Mouse (Mus musculus): ENCODE data around the gene Jakmip3. TPM values are rescaled to one million over a fixed set of nuclear protein-coding genes. Genes with fewer than 3 reads are reported as not detected.

Gene Jakmip3
- polyA plus RNA-seq, 1 experiment from 2014 or later = 0.09 TPM

GRCm38 (mm10) chr7:138913616-138914015 is 26.9 kb upstream of the Jakmip3 start:
- no peak for ATAC-seq (ENCODE audit: insufficient number of reproducible peaks, low FRiP score)
- Histone ChIP-seq H3K27ac (ENCODE audit: poor library complexity, severe bottlenecking) (no peak overlapping the region), H3K36me3 (no peaks in the 10 kb centered on the region), H3K27me3 (replicated peaks) (no peaks in the 10 kb centered on the region), H3K4me1 (replicated peaks) (peaks cover 10% of the 10 kb centered on the region), H3K9ac (no peak overlapping the region), H3K4me2 (no peak overlapping the region), H3K4me3 (no peak overlapping the region), H3K9me3 (replicated peaks) (no peaks in the 10 kb centered on the region)
- 78% methylated on average over 3 of the region's 3 CpGs for WGBS

DNA sequence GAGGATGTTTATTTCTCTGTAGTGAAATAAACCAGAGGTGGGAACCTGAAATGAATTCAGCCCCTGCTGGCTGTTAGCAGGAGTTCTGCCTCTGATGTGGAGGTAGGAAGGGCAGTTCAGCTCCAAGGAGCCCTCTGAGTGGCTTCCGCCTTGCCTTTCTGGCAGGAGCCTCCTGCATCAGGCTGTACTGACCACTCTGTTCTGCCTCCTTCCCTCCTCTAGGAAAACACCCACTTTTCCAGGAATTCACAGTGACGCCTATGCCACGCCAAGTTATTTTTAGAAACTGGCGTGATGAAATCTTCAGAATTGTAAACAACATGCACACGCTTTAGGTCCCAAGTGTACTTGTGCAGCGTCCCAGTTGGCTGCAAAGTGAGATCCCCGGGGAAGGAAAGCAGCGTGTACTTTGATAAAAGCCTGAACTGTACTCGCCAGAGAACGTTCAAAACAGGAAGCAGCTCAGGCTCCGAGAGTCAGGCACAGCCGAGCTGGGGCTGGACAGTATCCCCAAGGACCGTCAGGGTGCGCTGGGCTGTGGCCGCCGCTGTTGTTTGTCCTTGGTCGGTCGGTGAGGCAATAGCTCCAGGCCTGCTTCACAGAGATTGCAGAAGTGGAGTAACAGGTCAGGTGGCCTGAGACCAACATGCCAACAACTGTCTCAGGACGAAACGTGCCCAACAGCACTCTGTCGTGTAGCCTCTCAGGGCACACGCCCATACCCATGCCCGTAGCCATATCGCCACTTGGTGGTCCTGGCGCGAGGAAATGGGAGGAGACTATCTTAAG is 21.2 kb upstream of the Jakmip3 start:
- H3K36me3 ChIP-seq = no peaks in the 10 kb centered on the region

GRCm38 (mm10) chr7:138921611-138922010 is 18.9 kb upstream of the Jakmip3 start:
- Histone ChIP-seq H3K9ac (no peak overlapping the region), H3K4me3 (no peak overlapping the region), H3K27ac (ENCODE audit: poor library complexity, severe bottlenecking) (no peak overlapping the region), H3K36me3 (no peaks in the 10 kb centered on the region), H3K9me3 (replicated peaks) (no peaks in the 10 kb centered on the region), H3K4me1 (replicated peaks) (peaks cover 7% of the 10 kb centered on the region), H3K27me3 (replicated peaks) (0 out of 2 replicates have a peak, but pooled peaks cover 5% of the 10 kb centered on the region), H3K4me2 (no peak overlapping the region)
- 92% methylated on average over 8 of the region's 8 CpGs for WGBS
- ATAC-seq (ENCODE audit: insufficient number of reproducible peaks, low FRiP score) = no peak

More for the DNA sequence above, 21.2 kb upstream of the Jakmip3 start:
- Histone ChIP-seq H3K9ac (peak overlapping the region; percentile 62), H3K27ac (ENCODE audit: poor library complexity, severe bottlenecking) (peak overlapping the region; percentile 89), H3K4me2 (peak overlapping the region; percentile 76), H3K4me3 (peak overlapping the region; percentile 45), H3K4me1 (replicated peaks) (peaks cover 7% of the 10 kb centered on the region), H3K9me3 (replicated peaks) (no peaks in the 10 kb centered on the region), H3K27me3 (replicated peaks) (no peaks in the 10 kb centered on the region)
- ATAC-seq (ENCODE audit: insufficient number of reproducible peaks, low FRiP score) = peak; percentile 89
- WGBS = under 1% methylated on average over 26 of the region's 26 CpGs

- H3K4me1 ChIP-seq (replicated peaks) = peaks cover 6% of the 10 kb centered on the region
- 0 out of 2 replicates have a peak, but pooled peaks cover 5% of the 10 kb centered on the region for H3K27me3 ChIP-seq (replicated peaks)
- H3K9me3 ChIP-seq (replicated peaks) = no peaks in the 10 kb centered on the region
- H3K4me3 ChIP-seq = no peak overlapping the region
- H3K36me3 ChIP-seq = no peaks in the 10 kb centered on the region
- 16% methylated on average over 3 of the region's 3 CpGs for WGBS
- no peak overlapping the region for H3K4me2 ChIP-seq
- ATAC-seq (ENCODE audit: insufficient number of reproducible peaks, low FRiP score) = no peak
- no peak overlapping the region for H3K27ac ChIP-seq (ENCODE audit: poor library complexity, severe bottlenecking)
- H3K9ac ChIP-seq = no peak overlapping the region
These were observed 16.6 kb upstream of the Jakmip3 start for GRCm38 (mm10) chr7:138923756-138924425.

DNA sequence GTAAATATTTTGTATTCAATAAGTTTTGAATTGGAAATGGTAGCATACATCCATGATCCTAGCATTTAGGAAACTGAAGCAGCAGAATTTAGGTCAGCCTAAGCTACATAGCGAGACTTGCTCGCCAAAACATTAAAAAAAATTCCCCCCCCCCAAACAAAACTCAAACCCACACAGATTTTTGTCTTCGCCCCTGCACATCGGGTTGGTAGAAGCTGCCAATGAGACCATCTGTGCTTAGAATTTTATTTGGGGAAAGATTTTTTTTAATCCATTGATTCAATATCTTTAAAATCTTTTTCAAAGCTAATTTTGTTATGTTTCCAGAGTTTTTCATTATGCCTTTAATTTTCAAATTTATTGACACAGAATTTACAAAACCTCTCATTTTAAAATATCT is 12.1 kb upstream of the Jakmip3 start:
- Histone ChIP-seq H3K9ac (no peak overlapping the region), H3K4me3 (no peak overlapping the region), H3K36me3 (no peaks in the 10 kb centered on the region), H3K27me3 (replicated peaks) (0 out of 2 replicates have a peak, but pooled peaks cover 5% of the 10 kb centered on the region), H3K4me2 (no peak overlapping the region), H3K4me1 (replicated peaks) (no peaks in the 10 kb centered on the region), H3K27ac (ENCODE audit: poor library complexity, severe bottlenecking) (no peak overlapping the region), H3K9me3 (replicated peaks) (no peaks in the 10 kb centered on the region)
- no peak for ATAC-seq (ENCODE audit: insufficient number of reproducible peaks, low FRiP score)
- 95% methylated on average over 4 of the region's 4 CpGs for WGBS

DNA sequence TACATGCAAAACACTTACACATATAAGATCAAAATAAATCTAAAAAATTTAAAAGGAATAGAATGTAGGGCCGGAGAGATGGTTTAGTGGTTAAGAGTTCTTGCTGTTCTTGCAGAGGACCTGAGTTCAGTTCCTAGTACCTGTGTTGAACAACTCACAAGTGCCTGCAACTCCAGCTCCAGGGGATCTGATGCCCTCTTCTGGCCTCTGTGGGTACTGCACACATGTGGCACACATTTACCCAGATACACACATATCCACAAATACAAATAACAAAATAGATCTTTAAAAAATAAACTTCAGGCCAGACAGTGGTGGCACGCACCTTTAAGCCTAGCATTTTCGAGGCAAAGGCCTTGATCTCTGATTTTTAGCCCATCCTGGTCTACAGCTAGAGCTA is 6.0 kb upstream of the Jakmip3 start:
- H3K9me3 ChIP-seq (replicated peaks) = peaks cover 12% of the 10 kb centered on the region
- H3K4me2 ChIP-seq = no peak overlapping the region
- H3K27ac ChIP-seq (ENCODE audit: poor library complexity, severe bottlenecking) = no peak overlapping the region
- 77% methylated on average over 3 of the region's 3 CpGs for WGBS
- no peak for ATAC-seq (ENCODE audit: insufficient number of reproducible peaks, low FRiP score)
- H3K36me3 ChIP-seq = no peaks in the 10 kb centered on the region
- H3K27me3 ChIP-seq (replicated peaks) = peaks cover 28% of the 10 kb centered on the region
- H3K4me3 ChIP-seq = no peak overlapping the region
- no peak overlapping the region for H3K9ac ChIP-seq
- H3K4me1 ChIP-seq (replicated peaks) = no peaks in the 10 kb centered on the region

DNA sequence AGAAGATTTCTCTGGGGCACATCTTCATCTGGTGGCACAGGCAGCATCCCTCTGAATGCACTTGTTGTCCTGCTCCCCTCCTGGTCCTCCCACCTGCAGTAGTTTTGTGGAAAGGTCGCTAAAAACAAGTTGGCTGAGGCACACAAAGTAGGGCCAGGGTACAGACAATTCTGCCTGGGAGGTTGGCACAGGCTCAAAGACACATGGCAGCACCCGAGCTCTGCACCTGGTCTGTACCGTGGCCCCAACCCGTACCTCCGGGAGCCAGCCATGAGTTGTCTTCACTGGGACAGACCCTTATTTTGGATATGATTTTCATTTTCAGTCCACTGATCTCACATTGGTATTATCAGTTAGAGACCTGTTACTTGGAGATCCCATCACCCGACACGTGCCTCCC is 1.5 kb upstream of the Jakmip3 start:
- no peak overlapping the region for H3K27ac ChIP-seq (ENCODE audit: poor library complexity, severe bottlenecking)
- no peak overlapping the region for H3K9ac ChIP-seq
- no peaks in the 10 kb centered on the region for H3K36me3 ChIP-seq
- no peak overlapping the region for H3K4me2 ChIP-seq
- H3K9me3 ChIP-seq (replicated peaks) = peaks cover 12% of the 10 kb centered on the region
- peaks cover 72% of the 10 kb centered on the region for H3K27me3 ChIP-seq (replicated peaks)
- H3K4me3 ChIP-seq = no peak overlapping the region
- 78% methylated on average over 7 of the region's 7 CpGs for WGBS
- ATAC-seq (ENCODE audit: insufficient number of reproducible peaks, low FRiP score) = no peak
- H3K4me1 ChIP-seq (replicated peaks) = peaks cover 13% of the 10 kb centered on the region

DNA sequence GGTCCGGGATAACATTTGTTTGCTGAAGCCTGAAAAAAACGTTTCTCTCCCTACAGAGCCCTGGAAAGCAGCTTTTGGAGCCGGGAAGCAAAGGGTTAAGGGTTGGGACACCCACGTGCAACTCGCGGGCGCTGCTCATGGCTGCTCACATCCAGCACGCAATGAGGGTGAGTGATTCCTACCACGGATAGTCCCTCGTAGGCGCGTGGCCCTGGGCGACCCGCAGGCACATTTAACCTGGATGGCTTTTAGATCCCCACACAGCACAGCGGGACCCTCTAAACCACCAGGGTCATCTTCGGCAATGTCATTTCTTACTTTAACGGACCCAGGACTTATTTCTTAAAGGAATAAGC is 296 bp upstream of the Jakmip3 start:
- ATAC-seq (ENCODE audit: insufficient number of reproducible peaks, low FRiP score) = no peak
- H3K27me3 ChIP-seq (replicated peaks) = peaks cover 80% of the 10 kb centered on the region
- H3K4me2 ChIP-seq = peak overlapping the region; percentile 91
- 1% methylated on average over 17 of the region's 17 CpGs for WGBS
- H3K27ac ChIP-seq (ENCODE audit: poor library complexity, severe bottlenecking) = no peak overlapping the region
- H3K9ac ChIP-seq = peak overlapping the region; percentile 38; the same call in 1 of the 2 replicates
- H3K4me1 ChIP-seq (replicated peaks) = peaks cover 14% of the 10 kb centered on the region
- no peaks in the 10 kb centered on the region for H3K36me3 ChIP-seq
- H3K4me3 ChIP-seq = peak overlapping the region; percentile 47
- peaks cover 8% of the 10 kb centered on the region for H3K9me3 ChIP-seq (replicated peaks)

DNA sequence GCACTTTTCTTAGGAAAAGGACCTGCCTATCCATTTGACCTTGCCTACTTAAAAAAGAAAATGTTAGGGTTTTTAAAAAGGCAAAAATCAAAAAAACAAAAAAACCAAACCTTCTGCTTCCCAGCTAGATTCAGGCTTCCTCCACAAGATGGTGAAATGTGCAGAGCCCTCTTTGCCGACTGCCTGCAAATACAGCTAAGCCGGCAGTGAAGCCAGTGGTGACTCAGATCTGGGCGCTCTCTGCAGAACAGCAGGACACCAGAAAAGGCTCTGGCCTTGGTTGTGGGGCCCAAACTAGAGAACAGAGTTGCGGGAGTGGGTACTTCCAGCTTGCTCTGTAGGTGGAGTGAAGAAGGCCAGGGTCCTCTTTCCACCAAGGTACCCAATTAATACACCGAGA is 1.0 kb downstream of the Jakmip3 start:
- Histone ChIP-seq H3K27ac (ENCODE audit: poor library complexity, severe bottlenecking) (no peak overlapping the region), H3K36me3 (no peaks in the 10 kb centered on the region), H3K4me2 (peak overlapping the region; percentile 91), H3K4me3 (peak overlapping the region; percentile 47), H3K27me3 (replicated peaks) (peaks cover 76% of the 10 kb centered on the region), H3K9ac (no peak overlapping the region), H3K4me1 (replicated peaks) (peaks cover 19% of the 10 kb centered on the region), H3K9me3 (replicated peaks) (no peaks in the 10 kb centered on the region)
- ATAC-seq (ENCODE audit: insufficient number of reproducible peaks, low FRiP score) = no peak
- WGBS = 27% methylated on average over 5 of the region's 5 CpGs

- no peak for ATAC-seq (ENCODE audit: insufficient number of reproducible peaks, low FRiP score)
- no peak overlapping the region for H3K4me2 ChIP-seq
- H3K4me3 ChIP-seq = no peak overlapping the region
- H3K9ac ChIP-seq = no peak overlapping the region
- H3K4me1 ChIP-seq (replicated peaks) = peaks cover 19% of the 10 kb centered on the region
- H3K27ac ChIP-seq (ENCODE audit: poor library complexity, severe bottlenecking) = no peak overlapping the region
- H3K36me3 ChIP-seq = no peaks in the 10 kb centered on the region
- no peaks in the 10 kb centered on the region for H3K9me3 ChIP-seq (replicated peaks)
- 75% methylated on average over 1 of the region's 1 CpGs for WGBS
- H3K27me3 ChIP-seq (replicated peaks) = peaks cover 73% of the 10 kb centered on the region
These were observed 1.8 kb downstream of the Jakmip3 start for GRCm38 (mm10) chr7:138942301-138942700.

GRCm38 (mm10) chr7:138945668-138946067 is 5.1 kb downstream of the Jakmip3 start:
- 34% methylated on average over 3 of the region's 3 CpGs for WGBS
- no peak overlapping the region for H3K9ac ChIP-seq
- no peak overlapping the region for H3K27ac ChIP-seq (ENCODE audit: poor library complexity, severe bottlenecking)
- no peak overlapping the region for H3K4me3 ChIP-seq
- H3K4me2 ChIP-seq = no peak overlapping the region
- peaks cover 41% of the 10 kb centered on the region for H3K27me3 ChIP-seq (replicated peaks)
- no peaks in the 10 kb centered on the region for H3K9me3 ChIP-seq (replicated peaks)
- peaks cover 12% of the 10 kb centered on the region for H3K4me1 ChIP-seq (replicated peaks)
- H3K36me3 ChIP-seq = no peaks in the 10 kb centered on the region
- no peak for ATAC-seq (ENCODE audit: insufficient number of reproducible peaks, low FRiP score)
